Mouse (Mus musculus): Measurements from ENCODE around the gene Gm17079. TPM values are rescaled to one million over a fixed set of nuclear protein-coding genes. Genes with fewer than 3 reads are reported as not detected.
"Not testable (repeated sequence)": the region's sequence is repeated elsewhere in the genome, so short reads cannot be mapped to it uniquely, and the experiment has no call there.

The Gm17079 gene
- polyA plus RNA-seq (2011; ENCODE audit: insufficient read length, low read depth, missing spikeins), result not detected in 2 replicates

DNA sequence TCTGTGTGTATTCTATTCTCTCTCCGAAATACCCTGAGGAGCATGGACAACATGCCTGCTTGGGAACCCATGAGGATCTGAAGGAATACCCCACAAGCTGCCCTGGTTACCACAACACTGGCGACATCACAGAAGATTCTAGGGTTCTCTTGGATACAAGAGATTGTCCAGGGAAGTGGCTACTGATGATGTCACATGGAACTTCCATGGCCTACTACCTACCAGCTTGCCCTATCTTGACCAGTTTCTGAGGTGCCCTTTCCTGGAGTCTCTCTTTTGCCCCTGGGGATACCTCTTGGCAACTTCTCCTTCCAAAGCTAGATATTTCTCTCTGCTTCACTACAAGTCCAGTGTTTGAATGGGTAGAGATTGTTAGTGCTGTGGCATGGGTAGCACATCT, at the start of gene Gm17079:
Gm17079 (minus strand) TSS at position 101 of the 400 bp plus-strand sequence.
- H3K27ac ChIP-seq (ENCODE audit: insufficient read depth, low read length); H3K4me1 ChIP-seq (ENCODE audit: control insufficient read depth, insufficient read depth, low read length); H3K4me3 ChIP-seq (ENCODE audit: insufficient read depth, low read length): not testable (repeated sequence)

DNA sequence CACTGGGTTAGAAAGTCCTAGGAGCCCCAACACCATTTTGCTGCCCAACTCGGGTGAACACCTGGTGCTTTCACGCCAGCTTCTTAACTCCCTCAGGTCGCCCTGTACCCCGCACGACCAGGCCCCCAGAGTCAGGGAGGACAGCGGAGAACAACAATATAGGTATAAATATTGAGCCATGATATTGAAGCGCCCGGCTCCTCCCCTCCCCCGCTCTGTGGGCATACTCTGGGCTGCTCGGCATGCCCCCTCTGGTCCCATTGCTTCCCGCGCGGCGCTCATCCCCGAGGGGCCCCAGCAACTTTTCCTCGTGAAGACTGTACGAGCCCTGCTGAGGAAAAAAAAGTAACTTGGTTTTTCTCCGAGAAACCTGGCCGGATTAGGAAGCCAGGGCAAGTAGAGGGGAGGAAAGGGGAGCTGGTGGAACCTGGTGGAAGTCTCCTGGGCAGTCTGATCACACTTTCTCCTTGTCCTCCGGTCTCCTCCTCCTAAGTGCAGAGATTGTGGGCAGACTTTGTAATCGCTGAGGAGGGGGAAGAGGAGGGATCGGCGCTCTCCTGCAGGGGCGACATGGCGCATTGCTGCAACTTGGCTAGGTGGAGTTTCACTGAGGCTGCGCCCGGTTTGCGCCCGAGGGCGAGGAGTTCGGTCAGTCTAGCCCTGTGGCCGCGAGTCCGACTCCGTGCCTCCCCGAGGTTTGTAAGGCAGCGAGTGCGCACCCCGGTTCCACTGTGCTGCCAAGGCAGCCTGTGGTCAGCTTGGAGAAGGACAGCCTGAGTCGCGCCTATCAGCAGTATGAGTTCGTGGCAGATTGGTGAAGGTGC, 45.3 kb upstream of the Gm17079 start:
- Histone ChIP-seq H3K4me1 (ENCODE audit: control insufficient read depth, insufficient read depth, low read length) (no peaks in the 10 kb centered on the region), H3K4me3 (ENCODE audit: insufficient read depth, low read length) (peak overlapping the region; percentile 17), H3K27ac (ENCODE audit: insufficient read depth, low read length) (no peak overlapping the region)
- TF ChIP-seq CTCF (IDR thresholded peaks at IDR 0.05; ENCODE audit: borderline replicate concordance, insufficient read depth, low read length), result no peak
- no peak for TF ChIP-seq POLR2A (IDR thresholded peaks at IDR 0.05; ENCODE audit: low read depth, low read length)

DNA sequence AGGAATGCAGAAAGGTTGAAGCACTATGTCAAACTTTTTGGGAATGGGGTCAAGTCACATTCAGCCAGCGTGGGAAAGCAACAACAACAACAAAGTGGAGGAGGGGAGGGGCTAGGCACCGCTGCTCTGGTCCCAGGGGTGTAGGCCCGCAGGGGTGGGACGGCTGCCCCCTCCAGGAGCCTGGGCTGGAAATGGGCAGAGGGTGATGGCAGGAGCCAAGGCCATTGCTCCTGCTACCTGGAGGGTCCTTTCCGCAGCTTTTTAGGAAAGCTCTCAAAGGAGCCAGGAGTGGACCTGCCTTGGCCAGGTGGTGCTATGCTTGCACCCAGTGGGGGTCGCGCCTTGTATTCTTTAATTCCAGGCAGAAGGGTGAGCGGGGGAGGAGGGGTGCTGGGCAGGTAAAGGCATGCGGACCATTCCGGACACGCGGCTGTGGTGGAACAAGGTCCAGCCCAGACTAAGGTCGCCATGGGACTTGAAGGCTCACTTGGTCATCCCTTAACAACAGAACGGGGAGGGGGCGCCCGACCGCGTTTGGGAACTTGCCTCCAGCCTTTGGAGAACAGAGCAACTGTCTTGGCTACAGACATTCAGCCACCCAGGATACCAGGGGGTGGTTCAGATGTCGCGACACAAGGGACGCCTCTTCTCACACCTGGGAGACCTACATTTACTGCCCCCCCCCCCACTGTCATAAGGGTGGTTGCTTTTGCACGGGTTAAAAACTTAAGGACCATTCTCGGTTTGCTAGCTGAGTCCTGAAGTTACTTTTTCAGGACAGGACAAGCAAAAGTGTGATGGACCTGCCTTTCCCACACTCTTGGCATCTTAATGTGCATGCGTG, 44.1 kb upstream of the Gm17079 start:
- Histone ChIP-seq H3K27ac (ENCODE audit: insufficient read depth, low read length) (no peak overlapping the region), H3K4me1 (ENCODE audit: control insufficient read depth, insufficient read depth, low read length) (no peaks in the 10 kb centered on the region), H3K4me3 (ENCODE audit: insufficient read depth, low read length) (no peak overlapping the region)
- TF ChIP-seq CTCF (IDR thresholded peaks at IDR 0.05; ENCODE audit: borderline replicate concordance, insufficient read depth, low read length) (no peak), POLR2A (IDR thresholded peaks at IDR 0.05; ENCODE audit: low read depth, low read length) (no peak)

DNA sequence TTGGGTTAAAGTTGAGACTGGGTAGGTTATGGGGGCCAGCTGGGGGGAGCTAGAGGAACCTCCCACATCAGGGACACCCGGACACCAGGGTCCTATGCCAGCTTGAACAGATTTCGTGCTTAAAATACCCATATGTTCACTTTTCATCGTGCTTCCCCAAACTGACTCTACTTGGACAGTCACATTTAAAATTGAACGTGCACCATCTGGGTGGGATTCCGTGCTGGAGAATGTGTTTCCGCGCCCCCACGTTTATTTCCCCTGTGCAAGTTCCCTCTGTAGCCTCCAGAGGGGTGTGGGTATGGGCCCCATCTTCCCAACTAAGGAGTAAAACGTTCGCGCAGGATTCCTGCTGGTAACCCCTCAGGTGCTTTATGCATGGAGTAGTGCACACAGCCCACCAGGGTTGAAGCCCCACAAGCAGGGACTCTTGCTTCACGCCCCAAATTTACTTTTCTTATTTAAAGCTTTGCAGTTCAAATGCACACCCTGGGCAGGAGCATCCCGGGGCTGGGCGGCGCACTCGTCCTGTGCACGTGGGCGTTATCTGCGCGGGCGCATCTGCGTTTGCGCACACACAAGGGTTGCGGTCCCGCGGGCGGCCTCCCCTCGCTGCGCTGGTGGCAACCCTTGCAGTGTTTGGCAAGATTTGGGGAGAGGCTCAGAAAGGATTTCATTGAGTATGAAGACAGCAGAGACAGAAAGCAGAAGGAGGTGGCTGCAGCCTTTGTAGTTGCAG, 43.3 kb upstream of the Gm17079 start:
- TF ChIP-seq CTCF (IDR thresholded peaks at IDR 0.05; ENCODE audit: borderline replicate concordance, insufficient read depth, low read length) (no peak), POLR2A (IDR thresholded peaks at IDR 0.05; ENCODE audit: low read depth, low read length) (no peak)
- no peak overlapping the region for H3K27ac ChIP-seq (ENCODE audit: insufficient read depth, low read length)
- H3K4me3 ChIP-seq (ENCODE audit: insufficient read depth, low read length), result no peak overlapping the region
- H3K4me1 ChIP-seq (ENCODE audit: control insufficient read depth, insufficient read depth, low read length), result no peaks in the 10 kb centered on the region

DNA sequence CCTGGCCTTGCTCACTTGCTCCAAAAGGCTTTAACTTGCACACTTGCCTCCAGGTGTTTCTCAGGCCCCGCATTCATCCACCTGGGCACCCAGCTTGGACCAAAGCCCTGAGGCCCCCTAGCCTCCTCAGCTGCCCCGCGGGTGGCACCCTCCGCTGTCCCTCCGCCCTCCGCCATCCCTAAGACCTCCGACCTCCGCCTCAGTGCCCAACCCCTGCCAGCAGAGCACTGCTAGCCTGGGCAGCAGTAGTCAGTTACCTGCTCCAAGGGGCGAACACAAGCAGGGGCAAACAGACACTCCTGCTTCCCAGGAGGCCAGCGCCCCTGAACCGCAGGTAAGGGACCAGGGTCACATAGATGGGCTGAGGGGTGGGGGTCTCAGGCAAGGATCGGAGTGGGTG, 42.7 kb upstream of the Gm17079 start:
- H3K27ac ChIP-seq (ENCODE audit: insufficient read depth, low read length), result no peak overlapping the region
- TF ChIP-seq POLR2A (IDR thresholded peaks at IDR 0.05; ENCODE audit: low read depth, low read length), result no peak
- TF ChIP-seq CTCF (IDR thresholded peaks at IDR 0.05; ENCODE audit: borderline replicate concordance, insufficient read depth, low read length), result no peak

DNA sequence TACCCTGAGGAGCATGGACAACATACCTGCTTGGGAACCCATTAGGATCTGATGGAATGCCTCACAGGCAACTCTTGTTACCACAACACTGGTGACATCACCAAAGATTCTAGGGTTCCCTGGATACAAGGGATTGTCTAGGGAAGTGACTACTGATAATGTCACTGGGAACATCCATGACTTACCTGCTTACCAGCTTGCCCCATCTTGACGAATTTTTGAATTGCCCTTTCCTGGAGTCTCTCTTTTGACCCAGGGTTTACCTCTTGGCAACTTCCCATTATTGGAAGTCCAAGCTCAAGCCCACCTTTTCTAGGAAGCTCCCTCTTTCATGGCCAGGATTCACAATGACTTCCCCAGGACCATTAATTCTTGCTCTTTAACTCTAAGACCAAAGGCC, 21.8 kb upstream of the Gm17079 start, which contains the start of gene Gm5800:
Gm5800 (minus strand) TSS at position 101 of the 400 bp plus-strand sequence.
- no peak within 1 kb of the TSS for H3K4me3 ChIP-seq (ENCODE audit: insufficient read depth, low read length)
- no peak for TF ChIP-seq CTCF (IDR thresholded peaks at IDR 0.05; ENCODE audit: borderline replicate concordance, insufficient read depth, low read length)
- no peak within 1 kb of the TSS for H3K27ac ChIP-seq (ENCODE audit: insufficient read depth, low read length)
- H3K4me1 ChIP-seq (ENCODE audit: control insufficient read depth, insufficient read depth, low read length), result no peaks in the 10 kb centered on the region

More for the DNA sequence above, 42.7 kb upstream of the Gm17079 start:
- no peak overlapping the region for H3K4me3 ChIP-seq (ENCODE audit: insufficient read depth, low read length)
- H3K4me1 ChIP-seq (ENCODE audit: control insufficient read depth, insufficient read depth, low read length), result no peaks in the 10 kb centered on the region

DNA sequence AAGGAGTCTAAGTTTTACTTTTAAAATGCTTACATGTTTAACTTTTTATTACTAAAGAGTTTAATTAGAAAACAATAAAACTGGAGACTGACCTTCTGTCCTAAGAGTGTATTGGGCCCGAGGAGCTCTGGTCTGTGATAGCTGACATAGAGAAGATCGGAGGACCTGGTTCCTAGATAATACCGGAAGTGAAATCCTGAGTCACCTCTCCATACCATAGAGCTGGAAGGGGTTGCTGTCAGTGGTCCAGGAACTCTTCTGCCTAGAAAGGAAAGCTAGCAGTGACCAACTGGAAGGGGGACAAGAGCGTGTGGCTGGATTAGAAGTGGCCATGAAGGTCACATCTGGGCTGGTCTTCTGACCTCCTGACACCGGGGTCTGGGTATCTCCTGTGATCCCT, 18.0 kb downstream of the Gm17079 start:
- Histone ChIP-seq H3K27ac (ENCODE audit: insufficient read depth, low read length) (no peak overlapping the region), H3K4me1 (ENCODE audit: control insufficient read depth, insufficient read depth, low read length) (no peaks in the 10 kb centered on the region), H3K4me3 (ENCODE audit: insufficient read depth, low read length) (no peak overlapping the region)
- no peak for TF ChIP-seq CTCF (IDR thresholded peaks at IDR 0.05; ENCODE audit: borderline replicate concordance, insufficient read depth, low read length)
- TF ChIP-seq POLR2A (IDR thresholded peaks at IDR 0.05; ENCODE audit: low read depth, low read length), result no peak

Other genes with a start within 250 kb of the Gm17079 start
- not detected in 2 replicates for gene Vmn2r89, start 243.6 kb downstream of the Gm17079 start, polyA plus RNA-seq (2011; ENCODE audit: insufficient read length, low read depth, missing spikeins)
- gene Gm5622, start 142.7 kb downstream of the Gm17079 start, polyA plus RNA-seq (2011; ENCODE audit: insufficient read length, low read depth, missing spikeins), result not detected in 2 replicates
- gene Gm17175, start 121.4 kb downstream of the Gm17079 start, polyA plus RNA-seq (2011; ENCODE audit: insufficient read length, low read depth, missing spikeins), result not detected in 2 replicates
- not detected in 2 replicates for gene Gm17174, start 103.3 kb downstream of the Gm17079 start, polyA plus RNA-seq (2011; ENCODE audit: insufficient read length, low read depth, missing spikeins)
- gene Gm17078, start 84.2 kb downstream of the Gm17079 start, polyA plus RNA-seq (2011; ENCODE audit: insufficient read length, low read depth, missing spikeins), result not detected in 2 replicates
- gene Gm4181, start 59.8 kb downstream of the Gm17079 start, polyA plus RNA-seq (2011; ENCODE audit: insufficient read length, low read depth, missing spikeins), result not detected in 2 replicates
- not detected in 2 replicates for gene Gm5800, start 21.7 kb upstream of the Gm17079 start, polyA plus RNA-seq (2011; ENCODE audit: insufficient read length, low read depth, missing spikeins)
- not detected in 2 replicates for gene Ang4, start 78.1 kb upstream of the Gm17079 start, polyA plus RNA-seq (2011; ENCODE audit: insufficient read length, low read depth, missing spikeins)
- not detected in 2 replicates for gene AY358078, start 104.6 kb upstream of the Gm17079 start, polyA plus RNA-seq (2011; ENCODE audit: insufficient read length, low read depth, missing spikeins)
- not detected in 2 replicates for gene Ear6, start 158.2 kb upstream of the Gm17079 start, polyA plus RNA-seq (2011; ENCODE audit: insufficient read length, low read depth, missing spikeins)
- gene Mettl17, start 189.4 kb upstream of the Gm17079 start, polyA plus RNA-seq (2011; ENCODE audit: insufficient read length, low read depth, missing spikeins), result 14.0 and 16.7 TPM in 2 replicates
- 1.1 and 3.2 TPM in 2 replicates for gene Slc39a2, start 197.4 kb upstream of the Gm17079 start, polyA plus RNA-seq (2011; ENCODE audit: insufficient read length, low read depth, missing spikeins)
- 7.2 and 17.2 TPM in 2 replicates for gene Ndrg2, start 218.7 kb upstream of the Gm17079 start, polyA plus RNA-seq (2011; ENCODE audit: insufficient read length, low read depth, missing spikeins)
- not detected in 2 replicates for gene Tppp2, start 223.0 kb upstream of the Gm17079 start, polyA plus RNA-seq (2011; ENCODE audit: insufficient read length, low read depth, missing spikeins)
- gene Rnase13, start 227.3 kb upstream of the Gm17079 start, polyA plus RNA-seq (2011; ENCODE audit: insufficient read length, low read depth, missing spikeins), result not detected in 2 replicates

All from embryonic fibroblast, embryonic 13.5 days (primary cell).